Mouse (Mus musculus): Measurements from ENCODE around the gene Vmn2r30. TPM values are rescaled to one million over a fixed set of nuclear protein-coding genes. Genes with fewer than 3 reads are reported as not detected.
"Not testable (repeated sequence)": the region's sequence is repeated elsewhere in the genome, so short reads cannot be mapped to it uniquely, and the experiment has no call there.

The Vmn2r30 gene
- polyA plus RNA-seq (2015; fragmentation: Nextera tagmentation; extraction: Ambion mirVana), result not detected in 2 replicates

GRCm38 (mm10) chr7:7337509-7337908 is at the start of gene Vmn2r30:
Gene Vmn2r30, minus strand, starts transcription at chr7:7337609.
- H3K4me3 ChIP-seq (replicated peaks); H3K36me3 ChIP-seq (replicated peaks); H3K9ac ChIP-seq; H3K27me3 ChIP-seq; H3K27ac ChIP-seq (replicated peaks); ATAC-seq (ENCODE audit: insufficient read depth); H3K9me3 ChIP-seq (replicated peaks); H3K4me2 ChIP-seq; H3K4me1 ChIP-seq (replicated peaks): not testable (repeated sequence)
- WGBS (ENCODE audit: insufficient replicate concordance), result no CpG with 5 or more reads among the region's 1 CpGs

GRCm38 (mm10) chr7:7374431-7374830 is 37.0 kb upstream of the Vmn2r30 start, which contains the start of gene Gm45783:
Gene Gm45783, minus strand, starts transcription at chr7:7374573.
- not testable (repeated sequence) for ATAC-seq (ENCODE audit: insufficient read depth); H3K9ac ChIP-seq; H3K4me2 ChIP-seq; H3K4me3 ChIP-seq (replicated peaks); H3K9me3 ChIP-seq (replicated peaks); H3K27ac ChIP-seq (replicated peaks); H3K27me3 ChIP-seq; H3K4me1 ChIP-seq (replicated peaks); H3K36me3 ChIP-seq (replicated peaks)
- 40% methylated on average over 12 of the region's 12 CpGs for WGBS (ENCODE audit: insufficient replicate concordance)

GRCm38 (mm10) chr7:7295595-7295994 is 41.8 kb downstream of the Vmn2r30 start:
- Histone ChIP-seq H3K27me3 (peaks cover 10% of the 10 kb centered on the region), H3K27ac (replicated peaks) (no peak overlapping the region), H3K9me3 (replicated peaks) (no peaks in the 10 kb centered on the region), H3K9ac (no peak overlapping the region), H3K4me1 (replicated peaks) (peaks cover 16% of the 10 kb centered on the region; the same call in 1 of the 2 replicates), H3K4me2 (no peak overlapping the region), H3K36me3 (replicated peaks) (peaks cover 37% of the 10 kb centered on the region), H3K4me3 (replicated peaks) (no peak overlapping the region)
- ATAC-seq (ENCODE audit: insufficient read depth), result no peak
- WGBS (ENCODE audit: insufficient replicate concordance), result 66% methylated on average over 16 of the region's 16 CpGs

- Histone ChIP-seq H3K27ac (replicated peaks) (no peak overlapping the region), H3K36me3 (replicated peaks) (peaks cover 18% of the 10 kb centered on the region), H3K9me3 (replicated peaks) (peaks cover 3% of the 10 kb centered on the region; the same call in 1 of the 2 replicates), H3K4me2 (no peak overlapping the region), H3K4me1 (replicated peaks) (0 out of 2 replicates have a peak, but pooled peaks cover 2% of the 10 kb centered on the region), H3K9ac (no peak overlapping the region), H3K27me3 (no peaks in the 10 kb centered on the region), H3K4me3 (replicated peaks) (no peak overlapping the region)
- WGBS (ENCODE audit: insufficient replicate concordance), result 28% methylated on average over 1 of the region's 1 CpGs
- no peak for ATAC-seq (ENCODE audit: insufficient read depth)
These were observed 56.0 kb downstream of the Vmn2r30 start for GRCm38 (mm10) chr7:7281383-7281782.

GRCm38 (mm10) chr7:7277966-7278567 is 59.3 kb downstream of the Vmn2r30 start, which contains the start of gene Gm45844:
Gene Gm45844, minus strand, starts transcription at chr7:7278289.
- H3K27ac ChIP-seq (replicated peaks), result peak within 1 kb of the TSS; percentile 39
- peak within 1 kb of the TSS; percentile 67 for H3K4me2 ChIP-seq
- 42% methylated on average over 45 of the region's 45 CpGs for WGBS (ENCODE audit: insufficient replicate concordance)
- H3K36me3 ChIP-seq (replicated peaks); H3K27me3 ChIP-seq; H3K9me3 ChIP-seq (replicated peaks); H3K4me1 ChIP-seq (replicated peaks): not testable (repeated sequence)
- H3K4me3 ChIP-seq (replicated peaks), result peak within 1 kb of the TSS; percentile 57
- ATAC-seq (ENCODE audit: insufficient read depth), result peak; percentile 97
- peak within 1 kb of the TSS; percentile 40; the same call in 1 of the 2 replicates for H3K9ac ChIP-seq

GRCm38 (mm10) chr7:7277556-7277955 is 59.9 kb downstream of the Vmn2r30 start:
- ATAC-seq (ENCODE audit: insufficient read depth), result peak; percentile 44
- H3K36me3 ChIP-seq (replicated peaks); H3K27me3 ChIP-seq; H3K9me3 ChIP-seq (replicated peaks); H3K4me1 ChIP-seq (replicated peaks): not testable (repeated sequence)
- Histone ChIP-seq H3K27ac (replicated peaks) (peak overlapping the region; percentile 39), H3K9ac (0 out of 2 replicates have a peak overlapping the region, but pooled peaks have one; percentile 40), H3K4me2 (peak overlapping the region; percentile 67), H3K4me3 (replicated peaks) (peak overlapping the region; percentile 57)
- 49% methylated on average over 24 of the region's 24 CpGs for WGBS (ENCODE audit: insufficient replicate concordance)

Small RNAs within 50 kb of the gene (microRNA-seq; reads per million reads assigned to microRNA genes)
- not detected for gene Mir5620

Other genes starting within 250 kb of the Vmn2r30 start
- 3.5 and 4.7 TPM in 2 replicates for gene Zfp954, start 216.1 kb downstream of the Vmn2r30 start, polyA plus RNA-seq (2015; fragmentation: Nextera tagmentation; extraction: Ambion mirVana)
- 0.20 and 0.35 TPM in 2 replicates for gene Zfp773, start 200.9 kb downstream of the Vmn2r30 start, polyA plus RNA-seq (2015; fragmentation: Nextera tagmentation; extraction: Ambion mirVana)
- gene Zfp418, start 166.3 kb downstream of the Vmn2r30 start, polyA plus RNA-seq (2015; fragmentation: Nextera tagmentation; extraction: Ambion mirVana), result 0.36 and 0.47 TPM in 2 replicates
- 0.97 and 1.2 TPM in 2 replicates for gene Zfp772, start 127.6 kb downstream of the Vmn2r30 start, polyA plus RNA-seq (2015; fragmentation: Nextera tagmentation; extraction: Ambion mirVana)
- not detected in 2 replicates for gene Vmn2r29, start 90.3 kb downstream of the Vmn2r30 start, polyA plus RNA-seq (2015; fragmentation: Nextera tagmentation; extraction: Ambion mirVana)
- gene Gm45844, start 59.3 kb downstream of the Vmn2r30 start, polyA plus RNA-seq (2015; fragmentation: Nextera tagmentation; extraction: Ambion mirVana), result 0.16 and 0.25 TPM in 2 replicates
- 14.3 and 14.9 TPM in 2 replicates for gene Clcn4, start 36.8 kb downstream of the Vmn2r30 start, polyA plus RNA-seq (2015; fragmentation: Nextera tagmentation; extraction: Ambion mirVana)
- gene Gm45783, start 37.0 kb upstream of the Vmn2r30 start, polyA plus RNA-seq (2015; fragmentation: Nextera tagmentation; extraction: Ambion mirVana), result not detected in 2 replicates
- not detected in 2 replicates for gene Vmn2r31, start 62.1 kb upstream of the Vmn2r30 start, polyA plus RNA-seq (2015; fragmentation: Nextera tagmentation; extraction: Ambion mirVana)
- gene Vmn2r32, start 142.4 kb upstream of the Vmn2r30 start, polyA plus RNA-seq (2015; fragmentation: Nextera tagmentation; extraction: Ambion mirVana), result not detected in 2 replicates
- gene Vmn2r33, start 229.2 kb upstream of the Vmn2r30 start, polyA plus RNA-seq (2015; fragmentation: Nextera tagmentation; extraction: Ambion mirVana), result not detected in 2 replicates